Mouse (Mus musculus): ENCODE measurements around the gene Rere. TPM values are rescaled to one million over a fixed set of nuclear protein-coding genes. Genes with fewer than 3 reads are reported as not detected.
"Not testable (repeated sequence)": the region's sequence is repeated elsewhere in the genome, so short reads cannot be mapped to it uniquely, and the experiment has no call there.

Gene Rere
- total and polyA plus RNA-seq, 3 experiments, result 4.1 to 31.8 TPM; not detected in 1

DNA sequence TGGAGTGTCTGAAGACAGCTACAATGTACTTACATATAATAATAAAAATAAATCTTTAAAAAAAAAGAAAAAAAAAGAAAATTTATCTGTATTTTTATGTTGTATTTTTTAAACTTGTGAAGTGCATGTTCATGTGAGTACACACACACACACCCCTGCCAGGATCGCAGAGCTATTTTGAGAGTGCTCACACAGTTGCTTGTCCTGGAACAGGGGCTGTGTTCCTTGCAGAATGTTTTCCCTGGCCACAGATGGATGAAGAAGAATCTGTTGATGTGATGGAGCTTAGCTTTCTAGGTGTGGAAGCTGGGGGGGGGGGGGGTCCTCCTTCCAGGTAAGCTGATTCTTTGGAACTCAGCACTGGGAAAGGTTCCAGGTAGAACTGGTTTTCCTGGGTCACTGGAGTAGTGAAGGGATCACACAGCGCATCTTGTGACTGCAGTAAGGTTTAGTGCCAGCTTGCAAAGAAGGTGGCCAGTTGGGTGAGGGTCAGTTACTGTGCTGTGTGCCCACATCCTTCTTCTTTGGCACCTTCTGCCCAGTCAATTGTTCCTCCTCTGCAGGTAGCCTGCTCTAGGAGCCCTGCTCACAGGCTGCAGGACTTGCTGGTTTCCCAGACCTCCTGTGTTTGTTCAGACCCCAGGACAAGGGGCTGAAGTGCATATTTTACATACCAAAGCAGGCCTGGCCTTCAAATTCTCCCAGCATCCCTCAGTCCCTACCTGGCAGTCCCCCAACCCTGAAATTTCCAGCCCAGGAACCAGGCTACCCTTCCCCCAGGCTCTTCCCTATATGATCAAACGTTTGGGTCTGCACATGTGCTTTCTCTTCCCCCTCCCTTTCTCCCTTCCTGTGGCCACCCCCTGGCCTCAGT is 317.9 kb downstream of the Rere start:
- Histone ChIP-seq H3K4me1 (ENCODE audit: control insufficient read depth in 1 of 2, insufficient read depth in 2 of 2, low read length in 2 of 2) (peaks cover 0 to 2% of the 10 kb centered on the region in 2 experiments; a peak in 2 of 4 replicates), H3K4me3 (ENCODE audit: control insufficient read depth in 1 of 2, insufficient read depth in 1 of 2, low read depth in 2 of 2, low read length in 2 of 2) (no peak overlapping the region), H3K36me3 (ENCODE audit: control insufficient read depth in 1 of 2, insufficient read depth in 2 of 2, low read length in 2 of 2) (peaks cover 0 to under 1% of the 10 kb centered on the region in 2 experiments; a peak in 2 of 4 replicates), H3K9me3 (replicated peaks; ENCODE audit: insufficient read depth, low read length) (no peaks in the 10 kb centered on the region), H3K27me3 (ENCODE audit: control insufficient read depth in 1 of 2, insufficient read depth in 2 of 2, low read length in 2 of 2) (no peaks in the 10 kb centered on the region), H3K9ac (ENCODE audit: control insufficient read depth, low read depth, low read length, poor library complexity, severe bottlenecking) (no peak overlapping the region), H3K27ac (ENCODE audit: control insufficient read depth, low read depth, low read length) (no peak overlapping the region), H3K79me2 (ENCODE audit: control insufficient read depth, insufficient read depth, low read length, poor library complexity) (no peaks in the 10 kb centered on the region)
- no peak for TF ChIP-seq MYB (IDR thresholded peaks at IDR 0.05; ENCODE audit: low read depth, low read length)
- TF ChIP-seq EP300 (IDR thresholded peaks at IDR 0.05; ENCODE audit: low read depth in 1 of 2, low read length in 2 of 2), result no peak
- no peak for TF ChIP-seq TCF12 (IDR thresholded peaks at IDR 0.05; ENCODE audit: low read depth, low read length)
- no peak for TF ChIP-seq MEF2A (IDR thresholded peaks at IDR 0.05; ENCODE audit: extremely low read depth, insufficient replicate concordance, low read depth, low read length, poor library complexity, severe bottlenecking)
- no peak for TF ChIP-seq USF1 (IDR thresholded peaks at IDR 0.05; ENCODE audit: low read depth, low read length)
- TF ChIP-seq ZC3H11A (IDR thresholded peaks at IDR 0.05; ENCODE audit: low read depth, low read length), result no peak
- no peak for DNase-seq (ENCODE audit: low read depth, low spot score)

DNA sequence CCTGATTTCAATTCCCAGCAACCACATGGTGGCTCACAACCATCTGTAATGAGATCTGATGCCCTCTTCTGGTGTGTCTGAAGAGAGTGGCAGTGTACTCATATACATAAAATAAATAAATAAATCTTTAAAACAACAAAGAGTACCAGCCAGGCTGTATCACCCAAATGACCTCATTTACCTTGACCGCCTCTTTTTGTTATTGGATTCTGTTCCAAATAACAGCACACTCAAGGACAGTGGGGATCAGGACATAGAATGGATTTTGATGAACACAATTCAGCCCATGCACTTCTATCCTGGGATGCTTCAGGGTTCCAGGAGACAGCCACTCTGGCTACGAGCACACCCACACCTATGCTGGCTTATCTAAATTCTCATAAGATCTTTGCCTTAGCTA is 319.1 kb downstream of the Rere start:
- H3K9ac ChIP-seq (ENCODE audit: control insufficient read depth, low read depth, low read length, poor library complexity, severe bottlenecking); DNase-seq (ENCODE audit: low read depth, low spot score); H3K27me3 ChIP-seq (ENCODE audit: control insufficient read depth in 1 of 2, insufficient read depth in 2 of 2, low read length in 2 of 2); H3K27ac ChIP-seq (ENCODE audit: control insufficient read depth, low read depth, low read length); H3K9me3 ChIP-seq (replicated peaks; ENCODE audit: insufficient read depth, low read length); H3K36me3 ChIP-seq (ENCODE audit: control insufficient read depth in 1 of 2, insufficient read depth in 2 of 2, low read length in 2 of 2); H3K79me2 ChIP-seq (ENCODE audit: control insufficient read depth, insufficient read depth, low read length, poor library complexity); H3K4me3 ChIP-seq (ENCODE audit: control insufficient read depth in 1 of 2, insufficient read depth in 1 of 2, low read depth in 2 of 2, low read length in 2 of 2); H3K4me1 ChIP-seq (ENCODE audit: control insufficient read depth in 1 of 2, insufficient read depth in 2 of 2, low read length in 2 of 2): not testable (repeated sequence)

GRCm38 (mm10) chr4:150601489-150601888 is 320.0 kb downstream of the Rere start:
- TF ChIP-seq UBTF (IDR thresholded peaks at IDR 0.05; ENCODE audit: borderline replicate concordance, insufficient read depth, low read depth, low read length) (no peak), MAX (IDR thresholded peaks at IDR 0.05; ENCODE audit: low read length) (no peak), ELF1 (IDR thresholded peaks at IDR 0.05; ENCODE audit: low read depth, low read length) (no peak), SMC3 (IDR thresholded peaks at IDR 0.05; ENCODE audit: low read depth, low read length) (no peak), TCF12 (IDR thresholded peaks at IDR 0.05; ENCODE audit: low read depth, low read length) (no peak), ZKSCAN1 (IDR thresholded peaks at IDR 0.05; ENCODE audit: low read depth, low read length) (no peak), CTCF (IDR thresholded peaks at IDR 0.05 in 2 of 3, conservative IDR thresholded peaks at IDR 0.05 in 1 of 3; ENCODE audit: control insufficient read depth in 1 of 3, insufficient read depth in 1 of 3, low read depth in 2 of 3, low read length in 3 of 3, poor library complexity in 1 of 3, severe bottlenecking in 1 of 3) (no peak), RCOR1 (IDR thresholded peaks at IDR 0.05; ENCODE audit: low read depth, low read length) (no peak), TBP (IDR thresholded peaks at IDR 0.05; ENCODE audit: low read depth, low read length) (no peak), JUND (IDR thresholded peaks at IDR 0.05; ENCODE audit: low read depth, low read length) (no peak), TAL1 (IDR thresholded peaks at IDR 0.05; ENCODE audit: low read length) (no peak), MYC (IDR thresholded peaks at IDR 0.05; ENCODE audit: low read depth, low read length) (no peak), RAD21 (IDR thresholded peaks at IDR 0.05; ENCODE audit: low read depth, low read length) (no peak), ETS1 (IDR thresholded peaks at IDR 0.05; ENCODE audit: low read depth, low read length) (no peak), KAT2A (conservative IDR thresholded peaks at IDR 0.05; ENCODE audit: low read depth, low read length) (no peak)
- DNase-seq (ENCODE audit: low read depth, low spot score), result no peak

More at GRCm38 (mm10) chr4:150601489-150601888, 320.0 kb downstream of the Rere start:
- Histone ChIP-seq H3K79me2 (ENCODE audit: control insufficient read depth, insufficient read depth, low read length, poor library complexity) (no peaks in the 10 kb centered on the region), H3K9me3 (replicated peaks; ENCODE audit: insufficient read depth, low read length) (no peaks in the 10 kb centered on the region), H3K4me1 (ENCODE audit: control insufficient read depth in 1 of 2, insufficient read depth in 2 of 2, low read length in 2 of 2) (no peaks in the 10 kb centered on the region), H3K9ac (ENCODE audit: control insufficient read depth, low read depth, low read length, poor library complexity, severe bottlenecking) (no peak overlapping the region), H3K36me3 (ENCODE audit: control insufficient read depth in 1 of 2, insufficient read depth in 2 of 2, low read length in 2 of 2) (no peaks in the 10 kb centered on the region), H3K27ac (ENCODE audit: control insufficient read depth, low read depth, low read length) (no peak overlapping the region), H3K4me3 (ENCODE audit: control insufficient read depth in 1 of 2, insufficient read depth in 1 of 2, low read depth in 2 of 2, low read length in 2 of 2) (no peak overlapping the region), H3K27me3 (ENCODE audit: control insufficient read depth in 1 of 2, insufficient read depth in 2 of 2, low read length in 2 of 2) (no peaks in the 10 kb centered on the region)

Data from MEL (cell line).